Mouse (Mus musculus) urinary bladder, postnatal 36 days (tissue): Measurements from ENCODE around the gene Fosl1.
"Not testable (repeated sequence)": the region's sequence is repeated elsewhere in the genome, so short reads cannot be mapped to it uniquely, and the experiment has no call there.

Experiments used
- DNase-seq, 2 experiments: peaks; one replicate each; pipeline ENCODE4 v3.0.0; 2022; ENCODE audit warnings: low spot score in 2 of 2, mixed read lengths in 1 of 2

Gene Fosl1

DNA sequence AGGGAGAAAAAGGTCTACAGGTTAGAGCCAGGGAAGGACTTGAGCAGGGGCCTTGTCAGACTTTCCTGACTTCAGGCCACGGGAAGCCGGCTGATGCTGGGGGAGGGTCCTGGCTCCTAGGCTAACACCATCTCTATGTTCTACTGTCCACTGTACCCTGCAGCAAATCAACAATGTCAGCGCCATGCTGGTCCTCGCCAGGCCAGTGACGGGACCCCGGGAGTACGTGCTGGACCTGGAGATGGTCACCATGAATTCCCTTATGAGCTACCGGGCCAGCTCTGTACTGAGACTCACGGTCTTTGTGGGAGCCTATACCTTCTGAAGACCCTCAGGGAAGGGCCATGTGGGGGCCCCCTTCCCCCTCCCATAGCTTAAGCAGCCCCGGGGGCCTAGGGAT lies 34.1 kb downstream of the Fosl1 start:
- no peak for DNase-seq

DNA sequence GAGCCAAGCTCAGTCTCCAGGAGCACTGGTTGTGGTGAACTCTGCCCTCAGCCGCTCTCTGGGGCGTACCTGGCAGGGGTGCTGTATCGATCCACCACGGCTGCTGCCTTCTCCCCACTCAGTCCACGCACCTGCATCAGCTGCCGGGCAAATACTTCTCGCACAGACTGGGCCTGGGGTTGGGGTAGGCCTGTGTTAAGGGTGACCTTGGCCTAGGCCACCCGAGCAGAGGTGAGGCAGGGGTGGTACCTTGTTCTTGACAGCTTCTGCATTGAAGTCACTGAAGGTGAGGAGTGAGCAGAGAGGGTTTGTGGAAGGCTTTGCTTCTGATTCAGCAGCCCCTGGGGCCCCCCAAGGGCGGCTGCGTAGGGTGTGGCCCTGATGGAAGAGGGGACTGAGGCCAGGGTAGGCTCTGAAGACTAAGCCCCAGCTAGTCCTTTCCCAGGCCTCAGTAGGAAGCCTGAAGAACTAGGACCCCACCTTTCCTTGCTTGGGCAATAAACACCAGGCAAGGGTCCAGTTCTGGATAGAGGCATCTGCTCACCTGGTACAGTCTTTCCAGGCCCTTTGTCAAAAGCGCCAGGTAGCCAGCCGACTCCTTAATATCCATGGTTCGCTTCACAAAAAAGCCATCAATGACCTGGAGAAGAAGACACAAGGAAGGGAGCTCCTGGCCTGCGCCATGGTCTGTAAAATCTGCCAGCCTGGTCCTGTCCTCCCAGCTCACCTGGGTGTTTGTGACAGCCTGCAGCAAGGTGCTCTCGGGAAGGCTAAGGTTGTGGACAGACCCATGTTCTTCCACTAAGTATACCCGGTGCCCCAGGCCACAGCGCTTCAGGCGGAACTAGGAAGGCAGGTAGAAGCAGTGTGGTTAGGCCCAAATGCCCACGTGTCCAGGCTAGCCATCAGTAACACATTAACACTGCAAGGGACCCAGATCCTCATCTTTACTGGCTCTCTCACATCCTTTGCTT lies 36.3 kb downstream of the Fosl1 start:
- DNase-seq, result no peak

DNA sequence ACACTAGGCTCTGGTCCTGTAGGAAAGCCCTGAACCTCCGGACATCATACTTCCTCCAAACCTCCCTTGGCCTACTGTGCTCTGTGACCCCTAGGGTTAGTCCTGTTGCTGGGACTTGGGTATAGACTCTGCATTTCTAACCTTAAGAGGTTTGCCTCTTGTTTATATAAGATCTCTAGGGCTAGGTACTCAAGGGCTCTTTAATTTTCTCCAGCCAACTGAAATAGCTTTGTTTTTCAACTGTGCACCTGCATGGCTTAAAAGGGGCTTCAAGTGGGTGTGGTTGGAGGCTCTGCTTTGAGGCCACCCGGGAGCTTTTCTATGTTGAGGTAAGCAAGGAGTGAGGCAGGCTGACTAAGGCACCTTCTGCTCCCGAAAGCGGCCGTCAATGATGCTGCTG lies 37.1 kb downstream of the Fosl1 start:
- no peak for DNase-seq

DNA sequence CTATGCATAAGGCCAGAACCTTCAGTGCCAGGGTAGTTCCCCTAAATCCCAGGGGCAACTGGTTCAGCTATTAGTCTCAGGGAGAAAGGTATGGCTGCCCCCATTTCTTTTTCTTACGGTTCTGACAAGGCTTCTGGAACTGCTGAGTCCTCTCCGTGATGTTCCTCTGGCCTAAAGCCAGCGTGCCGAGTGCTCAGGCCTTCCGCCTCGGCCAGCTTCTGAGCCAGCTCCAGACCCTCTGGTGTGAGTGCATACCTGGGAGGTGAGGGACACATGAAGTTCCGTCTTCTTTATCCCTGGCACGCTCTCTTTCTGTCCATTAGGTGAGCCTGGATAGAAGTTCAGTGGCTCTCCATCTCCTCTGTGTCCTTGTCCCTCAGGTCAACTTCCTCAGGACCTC lies 38.0 kb downstream of the Fosl1 start:
- DNase-seq, result no peak

DNA sequence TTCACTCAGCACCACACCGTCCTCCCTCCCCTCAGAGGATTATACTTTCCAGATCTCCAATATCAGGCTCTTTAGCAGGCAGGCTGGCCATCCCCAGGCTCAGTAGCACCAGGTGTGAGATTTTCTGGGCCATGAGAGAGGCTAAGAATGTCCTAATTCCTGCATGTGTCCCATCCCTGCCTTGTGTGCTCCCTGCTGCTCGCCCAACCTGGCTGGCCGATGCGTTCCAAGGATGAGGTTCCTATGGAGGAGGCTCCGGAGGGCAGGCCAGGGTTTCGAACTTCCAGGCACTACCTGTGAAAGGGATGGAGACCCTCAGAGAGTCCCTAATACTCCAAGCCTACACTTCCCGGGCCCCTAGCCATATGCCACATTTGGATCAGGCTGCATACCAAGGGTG lies 38.5 kb downstream of the Fosl1 start:
- DNase-seq, result no peak

DNA sequence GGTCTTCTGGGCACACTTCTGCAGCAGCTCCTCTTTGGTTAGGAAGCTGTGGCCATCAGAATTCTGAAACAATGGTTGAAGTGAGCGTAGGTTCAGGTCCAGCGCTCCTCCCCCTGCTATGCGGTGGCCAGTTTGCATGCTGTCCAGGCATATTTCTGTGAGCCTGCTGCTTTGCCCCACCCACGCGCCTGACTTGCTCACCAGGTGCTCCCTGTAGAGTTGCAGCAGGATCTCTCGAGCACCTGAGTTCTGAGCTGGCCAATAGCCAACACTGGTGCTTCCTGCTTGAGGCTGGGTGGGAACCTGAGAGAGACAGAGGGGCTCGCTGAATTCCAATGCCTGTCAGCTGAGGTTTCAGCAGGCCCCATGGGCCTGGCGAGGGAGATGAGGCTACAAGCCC lies 38.9 kb downstream of the Fosl1 start:
- DNase-seq, result no peak

DNA sequence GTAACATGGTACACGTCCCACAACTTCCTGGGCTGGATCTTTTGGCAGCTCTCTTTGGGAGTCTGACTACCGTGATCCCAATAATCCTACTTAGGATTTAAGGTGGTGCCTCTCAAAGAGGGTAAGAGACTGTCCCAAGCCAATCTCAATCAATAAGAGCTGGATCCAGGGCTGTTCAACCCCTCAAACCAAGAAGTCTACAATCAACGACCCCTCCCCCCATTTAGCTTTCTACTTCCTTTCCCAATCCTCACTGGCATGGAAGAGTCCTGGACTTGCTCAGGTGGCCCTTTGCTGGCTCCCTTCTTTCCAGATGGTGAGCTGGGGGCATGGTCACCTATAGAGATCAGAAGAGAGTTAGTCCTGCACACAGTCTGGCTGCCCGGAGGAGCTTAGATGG lies 39.4 kb downstream of the Fosl1 start:
- no peak for DNase-seq

DNA sequence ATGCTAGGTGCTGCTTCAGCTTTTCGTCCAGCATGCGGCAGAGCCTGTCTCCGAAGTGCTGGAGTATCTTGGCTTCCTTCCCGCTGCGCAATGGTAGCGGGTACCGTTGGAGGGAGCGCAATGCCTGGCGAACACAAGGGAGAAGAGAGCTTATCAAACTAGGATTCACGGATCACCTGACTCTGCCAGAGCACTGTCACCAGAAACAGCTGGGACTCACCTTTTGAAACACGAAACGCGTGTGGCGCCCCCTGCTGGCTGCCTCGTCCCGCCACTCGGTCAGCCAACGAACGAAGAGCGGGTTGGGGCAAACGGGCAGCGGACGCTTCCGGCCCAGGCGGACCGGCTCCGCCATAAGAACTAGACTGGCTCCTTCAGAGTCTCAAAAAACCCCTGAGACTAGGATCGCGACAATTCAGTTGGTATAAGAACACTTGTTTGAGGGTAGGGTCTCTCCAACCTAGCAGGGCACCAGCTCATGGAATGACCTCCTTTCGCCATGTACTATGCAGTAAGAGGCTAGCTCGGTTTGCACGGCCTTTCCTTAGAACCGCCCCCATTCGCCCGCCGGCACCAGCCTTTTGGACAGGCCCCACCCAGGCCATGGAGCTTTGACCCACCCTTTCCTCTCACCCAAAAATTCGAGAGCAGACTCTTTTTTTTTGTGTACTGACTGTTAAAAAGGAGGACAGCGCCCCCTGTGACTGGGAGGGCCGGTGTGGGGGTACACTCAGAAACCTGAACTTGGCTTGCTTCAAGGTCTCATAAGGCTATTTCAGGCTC lies 40.6 kb downstream of the Fosl1 start, which contains the start of gene Mus81:
TSS of gene Mus81 (minus strand) at position 635 of the 783 bp plus-strand sequence.
- peak; percentile 94 to 96 for DNase-seq

DNA sequence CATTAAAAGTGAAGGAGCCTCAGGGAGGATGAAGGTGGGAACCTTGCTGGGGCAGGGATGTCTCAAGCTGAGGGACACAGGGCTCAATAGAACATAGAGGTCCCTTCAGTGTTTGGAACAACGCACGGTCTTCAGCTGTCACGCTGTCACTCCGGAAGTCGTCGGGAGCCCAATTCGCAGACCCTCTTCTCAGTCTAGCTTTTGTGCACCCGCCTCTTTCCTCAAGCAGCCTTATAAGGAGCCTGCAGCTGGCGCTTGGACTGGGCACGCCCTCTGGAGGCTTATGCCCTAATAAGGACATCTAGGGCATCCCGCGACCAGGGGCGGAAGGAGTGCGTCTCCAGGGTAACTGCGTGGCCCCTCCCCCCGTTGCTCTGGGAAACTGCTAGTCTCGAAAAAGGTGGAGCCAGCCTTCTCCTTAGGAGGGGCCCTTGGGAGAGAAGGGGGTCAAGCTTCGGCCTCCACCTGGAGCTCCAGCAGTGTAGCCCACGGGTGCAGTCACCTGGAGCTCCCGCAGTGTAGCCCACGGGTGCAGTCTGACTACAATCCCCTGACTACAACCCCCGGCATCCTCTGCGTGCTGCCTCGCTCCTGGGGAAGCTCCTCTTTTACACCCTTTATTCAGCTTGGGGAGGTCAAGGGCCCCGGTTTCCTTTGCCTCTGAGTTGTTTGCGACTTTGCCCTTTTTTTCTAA lies 41.7 kb downstream of the Fosl1 start:
- peak; percentile 97 to 98 for DNase-seq

DNA sequence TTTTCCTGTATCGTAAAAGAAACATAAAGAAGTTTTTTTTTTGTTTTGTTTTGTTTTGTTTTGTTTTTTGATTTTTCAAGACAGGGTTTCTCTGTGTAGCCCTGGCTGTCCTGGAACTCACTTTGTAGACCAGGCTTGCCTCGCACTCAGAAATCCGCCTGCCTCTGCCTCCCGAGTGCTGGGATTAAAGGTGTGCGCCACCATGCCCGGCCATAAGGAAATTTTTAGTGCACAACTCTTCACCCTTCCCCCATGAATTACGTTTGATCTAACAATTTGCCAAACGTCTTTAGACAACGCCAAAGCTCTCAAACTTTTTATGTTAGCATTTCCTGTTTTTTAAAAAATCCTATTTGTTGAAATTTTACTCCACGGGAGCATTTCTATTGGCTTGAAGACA lies 42.4 kb downstream of the Fosl1 start:
- not testable (repeated sequence) for DNase-seq

DNA sequence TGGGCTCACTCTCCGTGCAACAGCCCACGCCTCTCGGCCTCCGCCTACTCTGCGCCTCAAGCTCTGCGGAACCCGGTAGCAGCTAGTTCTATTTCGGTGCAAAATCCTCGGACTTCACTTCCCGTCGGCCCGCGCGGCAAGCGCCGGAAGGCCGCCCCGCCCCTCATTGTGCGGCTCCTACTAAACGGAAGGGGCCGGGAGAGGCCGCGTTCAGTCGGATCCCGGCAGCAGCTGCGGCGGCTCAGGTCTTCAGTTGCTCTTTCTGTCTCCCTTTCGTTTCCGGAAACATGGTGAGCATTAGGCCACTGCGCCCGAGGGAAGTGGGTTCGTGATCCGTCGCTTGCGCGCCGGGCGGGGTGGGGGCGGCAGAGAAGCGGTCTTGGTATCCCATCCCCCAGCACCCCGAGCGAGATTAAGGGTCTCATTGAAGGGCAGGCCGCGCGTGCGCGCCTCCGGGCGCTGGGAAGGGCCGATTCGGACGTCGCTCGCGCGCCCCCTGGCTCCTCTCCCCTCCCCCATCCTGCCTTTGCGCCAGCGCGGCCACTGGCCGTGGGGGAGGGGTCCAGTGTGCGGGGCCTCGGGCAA lies 43.1 kb downstream of the Fosl1 start, which contains the start of gene Cfl1:
TSS of gene Cfl1 (plus strand) at position 143 of the 585 bp plus-strand sequence.
- DNase-seq, result peak; percentile 91 to 95

DNA sequence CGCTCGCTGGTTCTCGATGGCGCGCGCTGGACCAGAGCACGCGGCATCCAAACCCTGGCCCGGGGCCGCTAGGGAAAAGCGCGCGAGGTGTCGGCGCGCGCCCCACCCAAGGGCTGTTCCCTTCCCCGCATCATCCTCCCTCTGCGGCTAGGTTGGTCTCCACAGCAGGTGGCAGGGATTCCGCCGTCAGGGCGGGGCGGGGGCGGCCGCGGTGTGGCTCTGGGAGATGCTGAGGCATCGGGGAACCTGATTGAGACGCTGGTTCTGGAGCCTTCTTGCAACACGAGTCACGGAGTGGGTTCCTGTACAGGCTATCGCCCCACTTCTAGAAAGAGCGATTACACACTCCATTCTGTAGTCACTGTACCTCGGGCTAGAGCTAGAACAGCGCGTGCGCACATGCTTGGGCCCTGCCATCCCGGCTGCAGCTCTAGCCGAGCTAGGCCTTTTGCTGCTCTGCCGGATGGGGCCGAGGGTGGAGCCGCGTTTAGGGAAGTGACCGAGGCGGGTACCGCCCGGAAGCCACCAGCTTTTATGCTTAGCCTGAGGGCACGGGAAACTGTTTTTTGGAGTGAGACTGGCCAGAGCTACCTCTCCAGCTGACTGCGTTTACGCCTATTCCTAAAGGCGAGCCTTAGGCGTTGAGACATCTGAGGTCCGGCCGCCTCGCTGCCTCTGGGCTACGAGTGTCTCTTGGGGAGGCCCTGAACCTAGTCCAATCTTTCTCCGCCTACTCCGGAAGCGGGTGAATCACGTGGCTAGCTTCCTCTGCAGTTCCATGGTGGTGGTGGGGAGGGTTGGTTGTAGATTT lies 43.8 kb downstream of the Fosl1 start:
- peak; percentile 79 to 85 for DNase-seq

DNA sequence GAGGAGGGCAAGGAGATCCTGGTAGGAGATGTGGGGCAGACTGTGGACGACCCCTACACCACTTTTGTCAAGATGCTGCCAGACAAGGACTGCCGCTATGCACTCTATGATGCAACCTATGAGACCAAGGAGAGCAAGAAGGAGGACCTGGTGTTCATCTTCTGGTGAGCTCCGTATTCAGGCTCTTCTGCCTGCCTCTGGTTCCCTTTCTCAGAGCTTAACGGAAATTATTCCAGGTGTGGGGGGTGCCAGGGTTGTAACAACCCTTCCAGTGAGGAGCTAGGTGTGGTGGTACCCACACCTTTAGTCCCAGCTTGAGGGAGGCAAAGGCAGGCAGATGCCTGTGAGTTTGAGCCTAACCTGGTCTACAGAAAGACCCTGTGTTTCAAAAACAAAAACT lies 45.3 kb downstream of the Fosl1 start:
- no peak for DNase-seq

DNA sequence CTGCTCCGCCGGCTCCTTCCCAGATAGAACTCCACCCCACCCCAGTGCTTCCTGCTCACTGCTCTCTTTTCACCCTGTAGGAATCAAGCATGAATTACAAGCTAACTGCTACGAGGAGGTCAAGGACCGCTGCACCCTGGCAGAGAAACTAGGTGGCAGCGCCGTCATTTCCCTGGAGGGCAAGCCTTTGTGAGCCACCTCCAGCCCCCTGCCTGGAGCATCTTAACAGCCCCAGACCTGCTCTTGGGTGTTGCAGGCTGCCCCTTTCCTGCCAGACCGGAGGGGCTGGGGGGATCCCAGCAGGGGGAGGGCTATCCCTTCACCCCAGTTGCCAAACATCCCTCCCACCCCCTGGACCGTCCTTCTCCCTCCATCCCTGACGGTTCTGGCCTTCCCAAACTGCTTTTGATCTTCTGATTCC lies 46.0 kb downstream of the Fosl1 start:
- not testable (repeated sequence) for DNase-seq

DNA sequence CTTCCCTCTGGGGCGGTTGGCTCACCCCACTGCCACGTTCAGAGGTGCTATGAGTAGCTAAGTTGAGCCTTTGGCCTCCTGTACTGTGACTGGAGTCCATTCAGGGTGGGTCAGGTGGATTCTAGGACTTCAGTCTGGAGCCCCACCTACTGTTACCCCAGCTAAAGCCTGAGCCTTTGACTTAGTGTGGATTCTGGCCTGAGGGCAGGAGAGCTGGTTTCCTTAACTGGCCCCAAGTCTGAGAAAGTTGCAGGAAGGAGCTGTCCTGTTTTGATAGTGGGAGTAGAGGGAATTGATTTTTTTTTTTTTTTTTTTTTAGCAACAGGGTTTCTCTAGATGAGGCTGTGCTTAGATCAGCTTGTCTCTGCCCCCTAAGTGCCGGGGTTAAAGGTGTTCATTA lies 47.0 kb downstream of the Fosl1 start:
- no peak for DNase-seq

DNA sequence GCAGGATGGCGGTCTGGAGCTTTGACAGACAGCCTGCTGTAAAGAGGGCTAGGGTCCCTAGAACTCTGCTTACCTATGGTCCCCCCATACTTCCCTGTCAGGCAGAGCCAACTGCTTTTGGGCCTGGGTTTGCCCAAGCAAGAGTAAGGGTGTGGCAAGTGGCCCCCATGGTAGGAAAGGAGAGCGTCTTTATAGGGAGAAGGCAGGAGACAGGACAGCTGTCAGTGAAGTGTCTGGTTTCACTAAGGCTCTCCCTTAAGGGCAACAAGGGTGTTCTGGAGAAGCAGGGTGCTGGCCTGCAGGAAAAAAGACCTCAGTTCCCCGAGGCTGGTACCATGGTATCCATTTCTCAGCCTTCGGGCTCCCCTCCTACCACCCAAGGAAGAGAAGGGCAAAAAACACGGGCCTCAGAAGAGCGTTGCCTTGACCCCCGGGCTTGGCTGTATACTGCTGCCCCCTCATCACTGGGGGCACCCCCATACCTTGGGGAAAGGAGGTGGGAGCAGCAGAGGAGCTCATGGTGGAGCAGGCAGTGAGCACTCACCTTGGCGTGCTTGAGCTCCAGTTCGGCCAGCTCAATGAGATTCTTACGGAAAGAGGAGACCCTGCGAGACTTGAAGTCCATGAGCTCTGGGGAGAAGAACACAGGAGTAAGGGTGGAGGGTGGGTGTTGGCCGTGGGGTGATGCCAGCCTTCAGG lies 48.2 kb downstream of the Fosl1 start:
- DNase-seq, result no peak

DNA sequence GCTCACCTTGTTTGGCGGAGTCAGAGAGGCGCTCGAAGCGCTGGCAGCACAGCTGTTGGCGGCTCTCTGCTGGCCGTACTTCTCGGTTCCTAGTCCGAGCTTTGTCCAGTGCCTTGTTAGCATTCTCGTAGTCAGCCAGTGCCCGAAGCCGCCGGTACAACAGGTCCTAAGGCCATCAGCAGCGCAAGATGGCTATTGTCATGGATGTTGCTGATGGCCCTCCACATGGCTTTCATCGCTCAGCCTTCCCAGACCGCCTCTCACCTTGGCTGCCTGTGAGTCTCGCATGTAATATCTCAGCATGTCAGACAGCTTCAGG lies 48.7 kb downstream of the Fosl1 start:
- DNase-seq, result no peak

DNA sequence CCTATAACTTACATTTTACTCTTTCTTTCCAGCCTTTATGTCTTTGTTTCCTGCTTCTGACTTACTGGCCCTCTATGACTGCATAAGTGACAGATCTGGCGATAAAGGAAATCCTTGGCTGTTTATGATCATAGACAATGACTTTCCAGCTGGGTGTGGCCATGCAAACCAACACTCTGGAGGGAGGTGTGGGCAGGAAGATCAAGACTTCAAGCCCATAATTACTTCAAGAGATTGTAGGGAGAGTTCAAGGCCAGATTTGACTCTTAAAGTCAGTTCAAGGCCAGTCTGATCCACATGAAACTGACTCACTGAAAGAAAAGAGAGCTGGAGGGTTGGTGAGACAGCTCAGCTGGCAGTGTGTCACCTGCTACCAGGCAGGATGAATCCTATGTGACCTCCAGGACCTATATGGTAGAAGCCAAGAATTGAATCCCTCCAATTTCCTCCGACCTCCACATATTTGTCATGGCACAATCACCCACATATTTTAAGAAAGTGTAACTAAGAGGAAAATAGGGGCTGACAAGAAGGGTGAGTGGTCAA lies 53.1 kb downstream of the Fosl1 start:
- no peak for DNase-seq

DNA sequence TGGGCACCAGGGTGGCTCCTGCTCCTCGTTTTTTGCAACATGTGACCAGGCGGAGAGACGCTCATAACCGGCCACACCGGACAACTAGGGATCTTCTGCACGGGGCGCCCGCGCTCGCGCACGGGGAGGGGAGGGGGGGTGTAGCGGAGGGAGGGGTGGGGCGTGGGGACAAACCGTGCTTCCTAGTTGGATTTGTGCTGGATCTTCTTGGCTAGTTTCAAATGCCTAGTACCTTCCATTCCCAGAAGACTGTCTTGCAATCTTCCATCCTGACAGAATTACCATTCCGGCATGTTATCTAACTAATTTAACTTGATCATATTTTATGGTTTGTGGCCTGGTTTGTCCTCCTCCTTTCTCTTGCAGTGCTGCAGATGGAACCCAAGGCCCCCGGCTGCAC lies 56.3 kb downstream of the Fosl1 start, which contains the start of gene 1700020D05Rik:
TSS of gene 1700020D05Rik (minus strand) at position 101 of the 400 bp plus-strand sequence.
- no peak for DNase-seq
